Mouse (Mus musculus) thymus, adult 2 months (tissue): ENCODE measurements around the gene Fam57a. TPM values are rescaled to one million over a fixed set of nuclear protein-coding genes. Genes with fewer than 3 reads are reported as not detected.
A peak's percentile ranks its signal among the peaks of the same experiment; 100 is the strongest.

ENCODE experiments used
- DNase-seq: peaks from one replicate; pipeline ENCODE4 v3.0.0; 2021
- H3K27ac ChIP-seq: fragments of 200-500 bp; 2 replicates; pipeline ENCODE4 v1.5.1; 2012; ENCODE audit warnings: low read length, control low read depth; ENCODE audit not compliant: control insufficient read depth, insufficient read depth
- H3K27me3 ChIP-seq: fragments of 200-500 bp; 2 replicates; pipeline ENCODE4 v1.6.1; 2012; ENCODE audit warnings: mild to moderate bottlenecking, low read length, moderate library complexity, mixed read lengths; ENCODE audit not compliant: control insufficient read depth, insufficient read depth
- H3K36me3 ChIP-seq: fragments of 200-500 bp; 2 replicates; pipeline ENCODE4 v1.6.1; 2012; ENCODE audit warnings: mild to moderate bottlenecking, low read length, moderate library complexity; ENCODE audit not compliant: control insufficient read depth, insufficient read depth
- H3K4me1 ChIP-seq: fragments of 200-500 bp; replicated peaks from 2 replicates; pipeline ENCODE4 v1.6.1; 2012; ENCODE audit warnings: low read length; ENCODE audit not compliant: control insufficient read depth, insufficient read depth
- H3K4me3 ChIP-seq: fragments of 200-500 bp; 2 replicates; pipeline ENCODE4 v1.5.1; 2012; ENCODE audit warnings: mild to moderate bottlenecking, low read length, control low read depth, moderate library complexity; ENCODE audit not compliant: control insufficient read depth, insufficient read depth
- CTCF ChIP-seq: fragments of 200-500 bp; IDR thresholded peaks from 2 replicates; pipeline ENCODE4 v1.5.1; 2012; ENCODE audit warnings: mild to moderate bottlenecking, control low read depth, low read length, moderate library complexity, borderline replicate concordance; ENCODE audit not compliant: control insufficient read depth, poor library complexity, insufficient read depth; ENCODE audit errors: extremely low read depth
- POLR2A ChIP-seq: fragments of 200-500 bp; IDR thresholded peaks from 2 replicates; pipeline ENCODE4 v1.6.1; 2012; ENCODE audit warnings: mild to moderate bottlenecking, low read length, control low read depth, moderate library complexity; ENCODE audit not compliant: control insufficient read depth, poor library complexity, insufficient read depth; ENCODE audit errors: extremely low read depth
- WGBS: fragments of 180-500 bp; shearing (Covaris S2); methylation state at CpG from one replicate; pipeline ENCODE4 v1.1.7; 2018; 5-methylcytosine and 5-hydroxymethylcytosine counted together
- polyA plus RNA-seq: library from polyadenylated mRNA; depleted of rRNA; stranded (reverse); fragments of >200 nt; gene quantifications from 2 replicates; pipeline ENCODE4 v1.2.3, GENCODE M21; 2012

The Fam57a gene
- polyA plus RNA-seq, 1 experiment, result 17.4 TPM

- no peak for TF ChIP-seq POLR2A
- TF ChIP-seq CTCF, result no peak
- H3K4me1 ChIP-seq, result peaks cover 7% of the 10 kb centered on the region
These were observed 37.4 kb downstream of the Fam57a start for GRCm38 (mm10) chr11:76216681-76217389.

GRCm38 (mm10) chr11:76217390-76217800 is 37.9 kb downstream of the Fam57a start, which contains the start of the genes Dbil5 and Gemin4:
Dbil5 (plus strand) TSS chr11:76217608.
Gemin4 (minus strand) TSS chr11:76217664.
- Histone ChIP-seq H3K4me1 (peaks cover 7% of the 10 kb centered on the region), H3K36me3 (peaks cover 8% of the 10 kb centered on the region), H3K27me3 (no peaks in the 10 kb centered on the region), H3K27ac (peak within 1 kb of the TSS; percentile 3; the same call in 1 of the 2 replicates), H3K4me3 (peak within 1 kb of the TSS; percentile 93)
- 0% methylated on average over 35 of the region's 35 CpGs for WGBS
- peak; percentile 97 for DNase-seq
- TF ChIP-seq CTCF (peak; percentile 97), POLR2A (peak; percentile 84)

More at GRCm38 (mm10) chr11:76216681-76217389, 37.4 kb downstream of the Fam57a start:
- no peaks in the 10 kb centered on the region for H3K27me3 ChIP-seq
- H3K36me3 ChIP-seq, result peaks cover 14% of the 10 kb centered on the region
- peak; percentile 4 for DNase-seq
- H3K27ac ChIP-seq, result peak overlapping the region; percentile 3; the same call in 1 of the 2 replicates
- WGBS, result 2% methylated on average over 33 of the region's 33 CpGs
- H3K4me3 ChIP-seq, result peak overlapping the region; percentile 93

GRCm38 (mm10) chr11:76224631-76225030 is 45.2 kb downstream of the Fam57a start:
- 96% methylated on average over 5 of the region's 5 CpGs for WGBS
- no peaks in the 10 kb centered on the region for H3K4me1 ChIP-seq
- no peak overlapping the region for H3K4me3 ChIP-seq
- no peak overlapping the region for H3K27ac ChIP-seq
- DNase-seq, result no peak
- no peaks in the 10 kb centered on the region for H3K36me3 ChIP-seq
- no peaks in the 10 kb centered on the region for H3K27me3 ChIP-seq
- TF ChIP-seq POLR2A (no peak), CTCF (no peak)

GRCm38 (mm10) chr11:76225051-76225450 is 45.6 kb downstream of the Fam57a start:
- H3K36me3 ChIP-seq, result no peaks in the 10 kb centered on the region
- no peak overlapping the region for H3K27ac ChIP-seq
- H3K4me3 ChIP-seq, result no peak overlapping the region
- DNase-seq, result no peak
- no peaks in the 10 kb centered on the region for H3K4me1 ChIP-seq
- H3K27me3 ChIP-seq, result no peaks in the 10 kb centered on the region
- TF ChIP-seq POLR2A (no peak), CTCF (no peak)

- Histone ChIP-seq H3K4me3 (no peak overlapping the region), H3K36me3 (peaks cover 9% of the 10 kb centered on the region; the same call in 1 of the 2 replicates), H3K27ac (no peak overlapping the region), H3K4me1 (no peaks in the 10 kb centered on the region), H3K27me3 (no peaks in the 10 kb centered on the region)
- TF ChIP-seq POLR2A (no peak), CTCF (no peak)
- WGBS, result over 99% methylated on average over 3 of the region's 3 CpGs
- DNase-seq, result no peak
These were observed 56.7 kb downstream of the Fam57a start for GRCm38 (mm10) chr11:76236136-76236535.

GRCm38 (mm10) chr11:76239750-76240149 is 60.3 kb downstream of the Fam57a start:
- Histone ChIP-seq H3K27me3 (no peaks in the 10 kb centered on the region), H3K4me1 (peaks cover 6% of the 10 kb centered on the region), H3K36me3 (0 out of 2 replicates have a peak, but pooled peaks cover 3% of the 10 kb centered on the region), H3K4me3 (no peak overlapping the region), H3K27ac (no peak overlapping the region)
- 97% methylated on average over 2 of the region's 2 CpGs for WGBS
- no peak for TF ChIP-seq POLR2A
- no peak for TF ChIP-seq CTCF
- DNase-seq, result no peak
